Mouse (Mus musculus): Measurements from ENCODE around the gene Sfxn5. TPM values are rescaled to one million over a fixed set of nuclear protein-coding genes. Genes with fewer than 3 reads are reported as not detected.
A peak's percentile ranks its signal among the peaks of the same experiment; 100 is the strongest.

The Sfxn5 gene
- total RNA-seq, 2 experiments from 2014 or later = 141 to 142 TPM

GRCm38 (mm10) chr6:85206182-85206938, 126.9 kb downstream of the Sfxn5 start:
- peak; percentile 45 to 60 for DNase-seq (ENCODE audit: low spot score in 2 of 2)

- DNase-seq (ENCODE audit: low spot score in 2 of 2) = no peak
Measured at GRCm38 (mm10) chr6:85197951-85198350, 135.3 kb downstream of the Sfxn5 start.

- DNase-seq (ENCODE audit: low spot score in 2 of 2) = peak; percentile 50 to 64
Measured at GRCm38 (mm10) chr6:85193381-85194318, 139.6 kb downstream of the Sfxn5 start.

GRCm38 (mm10) chr6:85191751-85192440, 141.3 kb downstream of the Sfxn5 start:
- no peak for DNase-seq (ENCODE audit: low spot score in 2 of 2)

- peak; percentile 43 to 49 for DNase-seq (ENCODE audit: low spot score in 2 of 2)
Measured at GRCm38 (mm10) chr6:85190671-85191070, 142.6 kb downstream of the Sfxn5 start.

GRCm38 (mm10) chr6:85189911-85190591, 143.2 kb downstream of the Sfxn5 start:
- peak; percentile 66 to 71 for DNase-seq (ENCODE audit: low spot score in 2 of 2)

GRCm38 (mm10) chr6:85189361-85189760, 143.9 kb downstream of the Sfxn5 start:
- DNase-seq (ENCODE audit: low spot score in 2 of 2) = no peak

GRCm38 (mm10) chr6:85188256-85189110, 144.7 kb downstream of the Sfxn5 start:
- peak in 1 of 2 experiments; percentile 59 for DNase-seq (ENCODE audit: low spot score in 2 of 2)

GRCm38 (mm10) chr6:85187340-85188211, 145.6 kb downstream of the Sfxn5 start, which contains the start of gene Emx1:
Gene Emx1 (plus strand): TSS chr6:85187438.
- peak; percentile 62 to 82 for DNase-seq (ENCODE audit: low spot score in 2 of 2)

GRCm38 (mm10) chr6:85186744-85187059, 146.5 kb downstream of the Sfxn5 start:
- DNase-seq (ENCODE audit: low spot score in 2 of 2) = no peak

GRCm38 (mm10) chr6:85186033-85186743, 147.0 kb downstream of the Sfxn5 start:
- DNase-seq (ENCODE audit: low spot score in 2 of 2) = peak in 1 of 2 experiments; percentile 44

GRCm38 (mm10) chr6:85183951-85184350, 149.3 kb downstream of the Sfxn5 start:
- DNase-seq (ENCODE audit: low spot score in 2 of 2) = no peak

- no peak for DNase-seq (ENCODE audit: low spot score in 2 of 2)
Measured at GRCm38 (mm10) chr6:85180036-85180435, 153.2 kb downstream of the Sfxn5 start.

- no peak for DNase-seq (ENCODE audit: low spot score in 2 of 2)
Measured at GRCm38 (mm10) chr6:85179569-85179968, 153.7 kb downstream of the Sfxn5 start.

- DNase-seq (ENCODE audit: low spot score in 2 of 2) = no peak
Measured at GRCm38 (mm10) chr6:85165440-85165921, 167.7 kb downstream of the Sfxn5 start.
